Mouse (Mus musculus) spleen, adult 12 weeks (tissue): ENCODE measurements around the gene Ppm1l.
"Not testable (repeated sequence)": the region's sequence is repeated elsewhere in the genome, so short reads cannot be mapped to it uniquely, and the experiment has no call there.

ENCODE experiments used
- DNase-seq: peaks from one replicate; pipeline ENCODE4 v3.0.0; 2022; ENCODE audit warnings: low spot score

Gene Ppm1l

GRCm38 (mm10) chr3:69535941-69536647, 219.4 kb downstream of the Ppm1l start:
- DNase-seq: no peak

DNA sequence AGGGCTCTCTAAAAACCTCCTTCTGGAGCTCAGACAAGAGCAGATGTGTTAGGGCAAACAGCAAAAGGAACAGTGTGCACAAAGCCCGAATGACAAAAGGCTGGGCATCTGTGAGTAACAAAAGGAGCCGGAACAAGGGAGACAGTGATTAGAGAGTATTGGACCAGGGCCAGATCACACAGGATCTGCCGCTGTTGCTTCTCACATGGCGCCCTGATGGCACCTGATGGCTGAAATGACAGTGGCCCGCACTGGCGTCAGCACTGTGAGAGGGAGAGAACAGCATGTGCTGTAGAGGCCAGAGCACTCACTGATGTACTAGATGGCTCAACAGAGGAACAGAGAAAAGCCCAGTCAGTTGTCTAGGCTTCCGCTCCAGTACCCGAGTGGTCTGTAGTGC, 226.3 kb downstream of the Ppm1l start:
- no peak for DNase-seq

GRCm38 (mm10) chr3:69543730-69544129, 227.1 kb downstream of the Ppm1l start:
- DNase-seq: no peak

- DNase-seq: no peak
Observed at GRCm38 (mm10) chr3:69545017-69545416, 228.4 kb downstream of the Ppm1l start.

- no peak for DNase-seq
Observed at GRCm38 (mm10) chr3:69548704-69549455, 232.2 kb downstream of the Ppm1l start.

DNA sequence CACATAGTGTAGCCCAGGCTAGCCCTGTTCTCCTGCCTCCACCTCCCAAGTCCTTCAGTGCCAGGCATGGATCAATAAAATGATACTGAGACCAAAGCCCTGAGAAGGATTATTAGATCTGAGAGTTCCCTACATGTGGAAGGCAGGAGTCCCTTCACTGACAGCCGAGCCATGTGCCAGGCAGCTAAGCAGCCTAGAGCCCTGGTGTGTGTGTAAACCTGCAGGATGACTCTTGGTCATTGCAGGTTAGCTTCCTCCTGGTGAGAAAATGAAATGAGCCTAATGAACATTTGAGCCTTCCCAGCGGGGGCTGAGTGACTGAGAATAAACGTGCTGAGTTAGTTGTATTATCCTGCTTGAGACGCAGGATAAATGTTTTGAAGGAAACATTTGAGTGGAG, 232.9 kb downstream of the Ppm1l start:
- no peak for DNase-seq

DNA sequence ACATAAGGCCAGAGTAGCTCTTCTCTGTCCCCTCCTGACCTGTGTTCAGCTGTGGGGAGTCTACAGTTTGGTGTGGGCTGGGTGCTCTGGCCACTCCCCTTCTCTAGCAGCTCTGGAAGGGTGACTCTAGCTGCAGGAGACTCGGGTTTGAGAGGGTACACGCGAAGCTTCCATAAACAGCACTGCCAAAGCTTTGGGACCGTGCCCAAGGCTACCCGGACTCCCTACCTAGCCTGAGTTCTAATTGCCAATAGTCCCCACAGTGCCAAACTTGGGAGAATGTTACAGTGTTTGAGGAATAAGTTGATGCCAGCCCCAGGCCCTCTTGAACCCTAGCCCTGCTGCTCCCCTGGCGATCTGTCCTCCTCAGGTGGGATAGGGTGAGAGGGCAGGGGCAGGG, 238.8 kb downstream of the Ppm1l start:
- DNase-seq: no peak

DNA sequence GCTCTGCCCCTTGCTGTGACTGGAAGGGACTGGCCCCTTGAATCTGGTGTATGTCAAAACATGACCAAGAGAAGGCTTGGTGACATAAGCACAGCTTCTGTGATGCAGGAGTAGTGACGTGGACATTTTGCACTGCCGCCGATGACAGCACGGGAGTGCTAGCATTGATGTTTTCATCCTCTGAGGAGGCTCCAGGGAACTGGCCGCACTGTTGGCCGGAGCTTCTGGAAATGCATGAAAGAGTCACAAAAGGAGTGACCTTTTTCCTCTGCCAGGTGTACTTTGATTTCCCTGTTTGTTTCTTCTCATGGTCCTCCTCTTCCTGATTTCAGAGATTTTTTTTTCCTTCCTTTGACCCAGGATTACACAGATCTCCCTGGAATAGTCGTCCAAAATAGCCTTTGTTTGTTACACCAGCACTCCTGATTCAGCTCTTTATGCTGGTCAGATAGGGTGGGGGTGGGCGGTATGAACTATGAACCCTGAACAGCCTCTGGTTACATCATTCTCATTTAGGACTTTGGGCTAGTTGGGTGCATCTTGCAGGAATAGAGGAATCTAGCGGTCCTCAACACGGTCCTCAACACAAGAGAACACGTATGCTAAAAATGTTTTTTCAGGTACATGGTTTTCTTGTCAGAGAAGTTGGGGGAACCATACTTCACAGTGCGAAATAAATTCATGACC, 239.6 kb downstream of the Ppm1l start:
- no peak for DNase-seq

DNA sequence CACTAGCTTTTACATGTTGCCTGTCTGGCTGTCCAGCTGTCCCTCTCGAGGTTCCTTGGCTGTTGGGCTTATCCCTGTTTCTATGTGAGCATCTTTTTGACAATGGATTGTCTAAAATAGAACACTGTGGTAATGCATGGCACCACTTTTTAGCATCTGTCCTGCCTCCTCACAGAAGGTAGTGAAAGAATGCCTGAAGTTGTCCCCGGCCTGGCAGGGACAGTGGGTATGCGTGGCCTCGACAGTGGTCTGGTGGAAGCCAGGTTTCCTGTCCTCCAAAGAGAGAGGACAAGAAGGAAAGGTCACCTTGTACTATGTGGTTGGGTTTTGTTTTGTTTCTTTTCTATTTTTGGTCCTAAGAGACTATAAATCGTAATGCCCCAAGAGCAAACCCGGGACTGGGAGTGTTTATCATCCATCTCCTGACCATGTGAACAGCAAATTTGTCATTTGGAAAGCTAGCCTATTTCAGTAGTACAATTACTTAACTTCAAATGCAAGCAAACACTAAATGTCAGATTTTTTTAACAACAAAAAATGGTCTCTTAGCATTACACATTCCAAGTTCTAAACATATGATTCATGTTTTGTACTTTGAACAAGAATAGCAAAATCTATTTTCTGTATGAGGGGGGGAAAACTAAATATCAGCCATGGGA, 242.8 kb downstream of the Ppm1l start:
- no peak for DNase-seq

- DNase-seq: no peak
Observed at GRCm38 (mm10) chr3:69559975-69560330, 243.3 kb downstream of the Ppm1l start.

- no peak for DNase-seq
Observed at GRCm38 (mm10) chr3:69561686-69562085, 245.0 kb downstream of the Ppm1l start.

- DNase-seq: no peak
Observed at GRCm38 (mm10) chr3:69563406-69563805, 246.7 kb downstream of the Ppm1l start.

- DNase-seq: not testable (repeated sequence)
Observed at GRCm38 (mm10) chr3:69565586-69565985, 248.9 kb downstream of the Ppm1l start.

- no peak for DNase-seq
Observed at GRCm38 (mm10) chr3:69572561-69572960, 255.9 kb downstream of the Ppm1l start.

DNA sequence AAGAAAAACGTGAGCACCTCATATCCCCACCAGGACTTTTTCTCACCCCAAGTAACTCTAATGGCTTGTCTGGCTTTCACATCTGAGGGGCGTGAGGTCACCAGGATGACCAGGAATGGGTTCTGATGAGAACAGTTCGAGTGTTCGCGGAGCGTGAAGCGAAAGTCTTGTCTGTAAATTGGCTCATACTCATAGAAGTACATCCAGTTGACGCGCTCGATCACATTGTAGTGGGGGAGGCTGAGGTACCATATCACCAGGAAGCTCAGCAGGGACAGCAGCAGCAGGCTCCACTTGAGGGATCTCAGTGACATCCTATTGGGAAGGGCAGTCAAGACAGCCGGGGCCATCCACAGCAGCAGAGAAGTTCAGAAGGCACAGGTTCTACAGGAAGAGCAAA, 258.9 kb downstream of the Ppm1l start:
- no peak for DNase-seq

- no peak for DNase-seq
Observed at GRCm38 (mm10) chr3:69576715-69577114, 260.1 kb downstream of the Ppm1l start.

DNA sequence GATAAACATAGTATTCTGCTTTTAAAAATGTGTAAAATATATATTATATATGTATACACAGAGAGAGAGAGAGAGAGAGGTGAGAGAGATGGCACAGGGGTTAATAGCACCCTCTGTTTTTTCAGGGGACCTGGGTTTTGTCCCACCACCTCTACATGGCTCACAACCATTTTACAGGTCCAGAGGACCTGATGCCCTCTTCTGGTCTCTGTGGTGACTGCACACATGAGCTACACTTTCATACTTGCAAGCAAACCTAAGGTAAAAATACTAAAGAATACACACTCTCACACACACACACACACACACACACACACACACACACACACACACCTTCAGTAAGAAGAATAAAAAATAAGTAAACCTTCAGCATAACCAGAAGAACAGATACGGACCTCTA, 262.1 kb downstream of the Ppm1l start:
- no peak for DNase-seq

DNA sequence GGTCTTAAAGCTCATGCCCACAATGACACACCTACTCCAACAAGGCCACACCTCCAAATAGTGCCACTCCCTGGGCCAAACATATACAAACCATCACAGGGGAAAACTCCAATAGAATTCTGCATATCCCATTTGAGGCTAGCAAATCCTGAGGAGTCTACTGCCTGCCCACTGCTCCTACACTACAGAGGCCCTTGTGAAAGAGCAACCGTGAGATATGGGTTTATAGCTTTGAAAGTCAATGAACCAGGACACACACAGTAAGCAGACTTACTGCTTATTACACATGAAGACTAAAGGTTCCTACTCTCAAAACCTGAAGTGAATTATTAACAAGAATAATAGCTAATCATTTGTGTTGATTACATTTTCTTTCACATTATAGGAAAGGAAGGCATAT, 267.1 kb downstream of the Ppm1l start:
- no peak for DNase-seq

- DNase-seq: no peak
Observed at GRCm38 (mm10) chr3:69588101-69588760, 271.6 kb downstream of the Ppm1l start.

DNA sequence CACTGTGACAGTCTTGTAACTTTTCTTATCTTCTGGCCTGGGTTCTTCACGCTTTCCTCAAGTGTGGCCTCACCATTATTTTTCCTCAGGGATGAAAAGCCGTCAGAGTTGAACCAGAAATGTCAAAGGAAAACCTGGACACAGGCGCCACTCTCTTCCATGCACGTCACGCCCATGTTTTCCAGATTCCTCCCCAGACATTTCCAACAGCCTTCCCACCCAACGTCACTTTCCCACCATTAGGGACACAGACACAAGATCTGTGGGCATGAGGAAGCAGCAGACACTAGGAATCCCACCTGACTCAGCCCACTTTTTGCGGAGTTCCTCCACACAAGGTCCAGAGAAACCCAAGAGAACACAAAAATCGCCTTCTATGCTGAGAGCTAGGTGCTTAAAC, 276.8 kb downstream of the Ppm1l start:
- no peak for DNase-seq

- no peak for DNase-seq
Observed at GRCm38 (mm10) chr3:69594071-69594470, 277.4 kb downstream of the Ppm1l start.

DNA sequence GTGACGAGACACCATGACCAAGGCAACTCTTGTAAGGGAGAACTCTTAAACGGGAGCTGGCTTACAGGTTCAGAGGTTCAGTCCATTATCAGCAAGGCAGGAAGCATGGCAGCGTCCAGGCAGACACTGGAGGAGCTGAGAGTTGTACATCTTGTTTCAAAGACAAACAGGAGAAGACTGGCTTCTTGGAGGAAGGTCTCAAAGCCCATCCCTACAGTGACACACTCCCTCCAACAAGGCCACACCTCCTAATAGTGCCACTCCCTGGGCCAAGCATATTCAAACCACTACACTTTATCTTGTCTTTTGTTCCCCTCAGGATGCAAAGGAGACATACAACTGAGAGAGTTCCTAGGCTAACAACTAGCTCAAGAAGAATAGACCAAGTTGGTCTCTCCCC, 279.5 kb downstream of the Ppm1l start:
- no peak for DNase-seq
